Mouse (Mus musculus): ENCODE results near the gene Fhl4.

DNA sequence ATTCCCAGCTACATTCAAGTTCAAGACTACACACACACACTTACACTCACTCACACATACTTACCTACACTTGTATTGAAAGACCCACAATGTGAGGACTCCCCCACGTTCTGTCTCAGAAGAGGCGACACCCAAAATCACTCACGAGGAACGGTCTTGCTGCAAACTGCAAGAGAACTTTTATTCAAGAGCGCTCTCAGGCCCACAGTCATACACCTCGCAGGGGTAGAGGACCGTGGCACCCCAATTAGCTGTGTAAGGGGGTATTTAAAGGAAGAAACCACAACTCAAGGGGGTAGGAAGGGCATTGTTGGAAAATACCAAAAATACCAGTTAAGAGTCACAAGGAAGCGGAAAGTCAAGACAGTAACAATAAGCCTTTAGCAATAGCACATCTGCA lies 54.3 kb downstream of the Fhl4 start:
- TF ChIP-seq CTCF (IDR thresholded peaks at IDR 0.05; ENCODE audit: extremely low read depth, insufficient read length, insufficient replicate concordance, low read depth, low read length) (no peak), POLR2A (IDR thresholded peaks at IDR 0.05; ENCODE audit: low read depth, low read length) (no peak)

All from small intestine, adult 2 months (tissue).